Mouse (Mus musculus) cerebellum, adult 2 months (tissue): ENCODE data around the gene Cutc. TPM values are rescaled to one million over a fixed set of nuclear protein-coding genes. Genes with fewer than 3 reads are reported as not detected.

Experiments
- DNase-seq, 2 experiments: peaks; one replicate each; pipeline ENCODE4 v3.0.0; 2021
- H3K27ac ChIP-seq: fragments of 200-500 bp; 2 replicates; pipeline ENCODE4 v1.5.1; 2012; ENCODE audit warnings: low read length, control low read depth, inconsistent platforms; ENCODE audit not compliant: insufficient read depth
- H3K27me3 ChIP-seq: fragments of 200-500 bp; 2 replicates; pipeline ENCODE4 v1.6.1; 2012; ENCODE audit warnings: inconsistent platforms, mild to moderate bottlenecking, low read length, moderate library complexity; ENCODE audit not compliant: control insufficient read depth, insufficient read depth
- H3K4me1 ChIP-seq: fragments of 200-500 bp; 2 replicates; pipeline ENCODE4 v1.6.1; 2011; ENCODE audit warnings: low read length; ENCODE audit not compliant: control insufficient read depth, insufficient read depth
- H3K4me3 ChIP-seq: fragments of 200-500 bp; replicated peaks from 2 replicates; pipeline ENCODE3; 2011; ENCODE audit warnings: mild to moderate bottlenecking, low read depth, low read length, control low read depth; ENCODE audit not compliant: insufficient read depth
- CTCF ChIP-seq: fragments of 200-500 bp; IDR thresholded peaks from 2 replicates; pipeline ENCODE4 v1.5.1; 2011; ENCODE audit warnings: low read depth, mild to moderate bottlenecking, control low read depth, low read length, moderate library complexity, borderline replicate concordance; ENCODE audit not compliant: insufficient read depth
- POLR2A ChIP-seq: fragments of 200-500 bp; IDR thresholded peaks from 2 replicates; pipeline ENCODE4 v1.6.1; 2011; ENCODE audit warnings: low read length, control low read depth, borderline replicate concordance; ENCODE audit not compliant: insufficient read depth
- WGBS: fragments of 180-500 bp; shearing (Covaris S2); methylation state at CpG from one replicate; pipeline ENCODE4 v1.1.7; 2018; 5-methylcytosine and 5-hydroxymethylcytosine counted together
- polyA plus RNA-seq: library from polyadenylated mRNA; depleted of rRNA; stranded (reverse); fragments of >200 nt; gene quantifications from 2 replicates; pipeline ENCODE4 v1.2.3, GENCODE M21; 2012; rRNA removed

Cutc gene
- polyA plus RNA-seq, 1 experiment, result 9.3 TPM

- DNase-seq, result no peak
- Histone ChIP-seq H3K4me1 (no peaks in the 10 kb centered on the region), H3K4me3 (no peak overlapping the region), H3K27me3 (no peaks in the 10 kb centered on the region), H3K27ac (no peak overlapping the region)
- WGBS, result 38% methylated on average over 4 of the region's 4 CpGs
- no peak for TF ChIP-seq POLR2A
- no peak for TF ChIP-seq CTCF
Measured at GRCm38 (mm10) chr19:43809331-43809730, 56.5 kb downstream of the Cutc start.

- Histone ChIP-seq H3K27me3 (no peaks in the 10 kb centered on the region), H3K4me3 (no peak overlapping the region), H3K4me1 (no peaks in the 10 kb centered on the region), H3K27ac (no peak overlapping the region)
- no peak for TF ChIP-seq CTCF
- TF ChIP-seq POLR2A, result no peak
- WGBS, result 96% methylated on average over 4 of the region's 4 CpGs
- no peak for DNase-seq
Measured at GRCm38 (mm10) chr19:43811419-43811818, 58.6 kb downstream of the Cutc start.

- no peak for TF ChIP-seq CTCF
- no peak for TF ChIP-seq POLR2A
- 88% methylated on average over 10 of the region's 10 CpGs for WGBS
- H3K27me3 ChIP-seq, result no peaks in the 10 kb centered on the region
- DNase-seq, result no peak
- H3K4me1 ChIP-seq, result no peaks in the 10 kb centered on the region
- H3K4me3 ChIP-seq, result no peak overlapping the region
- H3K27ac ChIP-seq, result no peak overlapping the region
Measured at GRCm38 (mm10) chr19:43813315-43813714, 60.5 kb downstream of the Cutc start.

- H3K4me1 ChIP-seq, result no peaks in the 10 kb centered on the region
- H3K27me3 ChIP-seq, result no peaks in the 10 kb centered on the region
- no peak for TF ChIP-seq CTCF
- no peak for TF ChIP-seq POLR2A
- H3K27ac ChIP-seq, result no peak overlapping the region
- 54% methylated on average over 14 of the region's 14 CpGs for WGBS
- H3K4me3 ChIP-seq, result peak overlapping the region; percentile 36
- no peak for DNase-seq
Measured at GRCm38 (mm10) chr19:43815661-43816414, 63.0 kb downstream of the Cutc start.

Other genes starting within 250 kb of the Cutc start
- 501 and 528 TPM in 2 replicates for gene Got1, start 228.4 kb upstream of the Cutc start, polyA plus RNA-seq
- gene Nkx2-3, start 140.7 kb upstream of the Cutc start, polyA plus RNA-seq, result not detected in 2 replicates
- 109 and 110 TPM in 2 replicates for gene Slc25a28, start 78.1 kb upstream of the Cutc start, polyA plus RNA-seq
- gene Entpd7, start 63.3 kb upstream of the Cutc start, polyA plus RNA-seq, result 10.8 and 11.7 TPM in 2 replicates
- 19.1 and 20.2 TPM in 2 replicates for gene Cox15, start within 50 bp of the Cutc start, polyA plus RNA-seq
- gene Abcc2, start 29.2 kb downstream of the Cutc start, polyA plus RNA-seq, result 0.05 and 0.19 TPM in 2 replicates
- 13.3 and 14.4 TPM in 2 replicates for gene Dnmbp, start 187.2 kb downstream of the Cutc start, polyA plus RNA-seq
- 0.16 and 0.36 TPM in 2 replicates for gene Cpn1, start 233.6 kb downstream of the Cutc start, polyA plus RNA-seq